Mouse (Mus musculus) thymus, postnatal 36 days (tissue): ENCODE measurements around the gene Ncf1.

Source experiments
- DNase-seq, 2 experiments: peaks; one replicate each; pipeline ENCODE4 v3.0.0; 2022; ENCODE audit warnings: mixed read lengths in 2 of 2

Ncf1 gene

DNA sequence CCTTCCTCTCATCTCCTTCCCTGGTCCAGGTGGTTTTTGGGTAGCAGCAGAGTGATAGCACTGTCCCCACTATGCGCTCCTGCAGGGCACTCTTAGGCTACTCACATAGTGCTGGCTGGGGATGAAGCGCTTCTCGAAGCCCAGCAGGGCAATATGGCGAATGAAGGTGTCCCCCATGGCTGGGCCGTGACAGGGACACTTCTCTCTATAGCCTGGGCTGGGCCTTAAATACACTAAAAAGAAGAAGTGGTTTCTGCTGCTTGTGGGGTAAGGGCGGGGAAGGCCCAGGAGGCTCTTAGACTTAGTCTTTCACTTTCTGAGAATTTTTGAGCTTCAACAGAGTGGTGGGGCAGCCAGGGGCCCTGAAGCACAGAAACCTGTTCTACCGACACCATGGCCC lies at the start of gene Ncf1:
Gene Ncf1 (minus strand): TSS at position 235 of the 400 bp plus-strand sequence.
- peak in 1 of 2 experiments; percentile 23 for DNase-seq

DNA sequence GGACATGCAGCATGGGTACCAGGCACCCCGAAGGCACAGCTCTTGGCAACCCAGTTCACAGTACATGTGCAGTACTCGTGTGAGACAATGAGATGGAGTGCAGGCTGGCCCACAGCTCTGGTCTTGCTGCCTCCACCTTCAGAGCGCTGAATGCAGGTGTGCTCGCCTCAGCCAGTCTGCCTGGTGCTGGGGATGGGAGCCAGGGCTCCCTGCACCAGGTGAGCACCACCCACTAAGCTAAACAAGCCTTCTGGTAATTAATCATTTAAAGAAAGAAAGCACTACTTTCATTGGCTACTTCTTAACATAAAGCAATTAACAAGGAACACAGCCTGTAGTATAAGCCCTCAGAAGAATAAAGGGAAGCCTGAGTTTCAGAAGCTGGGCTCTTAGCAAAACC lies 47.7 kb upstream of the Ncf1 start:
- DNase-seq: no peak

DNA sequence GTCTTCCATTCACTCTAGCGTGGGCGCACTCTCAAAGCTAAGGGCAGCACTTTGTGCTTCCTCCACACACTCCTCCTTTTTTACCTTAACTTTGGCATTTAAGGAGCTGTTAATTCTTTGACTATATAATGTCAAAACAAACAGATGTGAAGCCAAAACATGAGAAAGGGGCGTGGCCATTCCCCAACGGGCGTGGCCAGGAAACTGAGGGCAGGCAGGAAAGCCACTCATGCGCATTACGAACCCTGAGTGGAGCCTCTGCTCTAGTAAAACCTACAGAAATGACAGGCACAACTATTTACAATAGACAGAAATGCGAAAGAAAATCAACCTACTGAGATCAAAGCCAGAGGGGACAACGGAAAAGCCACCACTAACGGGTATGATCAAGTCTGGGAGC lies 46.1 kb upstream of the Ncf1 start:
- DNase-seq: peak; percentile 44 to 65

DNA sequence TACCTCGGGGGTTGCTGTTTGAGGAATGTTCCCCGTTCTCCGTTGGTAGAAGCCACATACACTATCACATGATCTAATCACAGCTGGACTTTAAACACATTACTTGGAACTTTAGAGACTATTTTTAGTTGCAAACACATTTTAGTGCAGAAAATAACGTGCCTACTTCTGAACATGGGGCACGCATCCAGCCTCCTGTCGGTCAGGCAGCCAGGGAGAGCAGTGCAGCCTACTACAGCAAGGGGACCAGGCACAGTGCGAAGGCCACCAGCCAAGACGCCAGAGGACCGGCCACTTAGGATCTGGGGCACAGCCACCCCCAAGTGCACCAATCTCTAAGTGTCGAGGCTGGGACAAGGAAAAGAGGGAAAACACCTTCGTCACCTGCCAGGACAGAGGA lies 45.6 kb upstream of the Ncf1 start:
- DNase-seq: no peak

DNA sequence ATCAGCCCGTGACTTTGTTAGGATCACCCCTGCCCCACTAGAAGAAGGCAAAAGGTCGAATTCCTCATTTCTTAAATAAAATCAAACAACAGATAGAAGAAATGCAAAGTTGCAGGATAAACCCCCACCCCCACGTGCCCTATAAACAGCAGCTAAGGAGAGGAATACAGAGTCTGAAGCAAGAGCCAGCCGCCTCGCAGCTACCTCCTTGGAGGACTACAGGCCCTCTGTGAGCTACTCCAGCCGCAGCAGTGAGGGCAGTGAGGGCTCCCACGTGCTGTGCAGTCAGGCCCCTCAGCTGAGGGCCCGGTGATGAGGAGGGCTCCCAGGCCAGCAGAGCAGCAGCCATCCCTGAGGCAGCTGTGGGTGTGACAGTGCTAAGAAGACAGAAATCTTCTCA lies 44.3 kb upstream of the Ncf1 start:
- DNase-seq: no peak

DNA sequence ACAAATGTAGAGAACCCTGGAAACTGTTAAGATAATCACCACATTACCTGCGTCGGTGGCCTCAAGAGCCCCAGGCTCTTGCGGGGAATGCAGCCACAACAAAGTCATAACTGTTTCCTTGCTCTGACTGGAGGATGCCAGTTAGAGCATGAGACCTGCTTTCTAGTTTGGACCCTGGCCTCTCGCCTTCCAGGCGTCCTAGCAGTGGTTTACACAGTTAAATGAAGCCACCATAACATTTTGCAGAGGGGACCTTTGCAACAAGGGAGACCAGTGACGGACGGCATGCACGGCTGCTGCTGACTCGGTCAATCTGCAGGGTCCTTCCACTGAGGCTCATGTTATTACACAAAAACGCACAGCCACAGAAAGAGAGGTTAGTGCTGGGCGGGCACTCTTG lies 43.3 kb upstream of the Ncf1 start:
- no peak for DNase-seq

DNA sequence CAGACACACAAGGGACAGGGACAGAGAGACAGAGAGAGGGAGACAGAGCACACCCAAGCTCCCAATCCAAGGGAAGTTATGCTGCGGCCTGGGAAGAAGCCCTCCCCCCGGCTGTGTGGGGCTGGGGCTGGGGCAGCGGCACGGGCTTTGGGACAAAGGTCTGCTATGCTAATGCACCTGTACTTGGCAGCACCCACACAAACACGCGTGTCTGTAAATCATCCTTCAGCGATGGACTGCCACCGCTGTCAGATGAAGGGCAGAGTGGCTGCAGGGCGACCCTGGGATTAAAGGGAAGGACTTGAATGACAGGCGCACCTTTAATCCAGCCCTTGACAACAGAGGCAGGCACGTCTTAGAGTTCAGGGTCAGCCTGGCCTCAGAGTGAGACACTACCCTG lies 42.0 kb upstream of the Ncf1 start:
- no peak for DNase-seq

DNA sequence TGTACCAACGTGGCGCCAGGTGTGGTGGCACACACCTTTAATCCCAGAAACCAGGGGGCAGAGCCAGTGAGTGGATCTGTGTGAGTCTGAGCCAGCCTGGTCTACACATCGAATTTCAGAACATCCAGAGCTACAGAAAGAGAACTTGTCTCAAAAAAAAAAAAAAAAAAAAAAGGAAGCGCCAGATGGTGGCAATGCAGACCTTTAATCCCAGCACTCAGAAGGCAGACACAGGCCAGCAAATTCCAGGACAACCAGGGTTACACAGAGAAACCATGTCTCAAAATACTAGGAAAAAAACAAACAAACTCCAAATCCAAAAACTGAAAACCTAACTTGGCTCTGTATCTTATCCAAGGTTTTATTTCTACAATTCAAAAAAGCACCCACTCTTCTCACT lies 41.1 kb upstream of the Ncf1 start:
- no peak for DNase-seq

DNA sequence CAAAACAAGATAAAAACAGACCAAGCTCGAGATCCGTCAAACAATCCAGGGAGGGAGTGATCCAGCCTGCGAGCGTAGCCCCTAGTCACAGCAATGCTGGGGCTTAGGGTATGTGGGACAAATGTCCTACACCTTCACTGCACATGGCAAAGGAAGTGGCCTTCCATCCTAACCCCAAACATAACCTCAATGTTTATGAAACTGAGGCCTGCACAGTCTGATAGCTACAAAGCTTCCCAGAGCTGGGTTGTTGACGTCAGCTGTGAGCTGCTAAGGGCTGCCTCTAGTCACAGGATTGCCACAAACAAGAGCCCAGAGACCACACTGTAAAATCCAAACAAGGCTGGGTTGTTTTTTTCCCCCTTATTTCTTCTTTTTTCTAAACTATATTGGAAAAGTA lies 40.3 kb upstream of the Ncf1 start:
- peak; percentile 23 to 35 for DNase-seq

DNA sequence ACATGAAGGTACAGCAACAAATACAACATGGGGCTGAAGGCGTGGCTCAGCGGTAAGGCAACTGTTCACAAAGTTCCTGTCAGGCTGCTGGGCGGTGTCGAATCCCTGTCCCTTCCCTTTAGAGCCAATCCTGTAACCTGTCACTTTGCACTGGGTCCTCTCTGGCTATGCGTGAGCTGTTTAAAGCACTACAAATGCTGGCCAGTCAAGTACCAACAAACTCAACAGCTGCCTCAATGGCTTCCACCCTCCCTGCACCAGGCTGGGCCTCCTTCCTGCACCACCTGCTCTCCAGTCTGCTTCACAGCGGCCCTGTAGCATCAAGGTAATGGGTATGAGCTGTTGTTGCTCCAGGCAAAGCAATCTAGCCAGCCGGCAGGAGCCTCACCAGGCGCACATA lies 39.3 kb upstream of the Ncf1 start:
- peak in 1 of 2 experiments; percentile 35 for DNase-seq

DNA sequence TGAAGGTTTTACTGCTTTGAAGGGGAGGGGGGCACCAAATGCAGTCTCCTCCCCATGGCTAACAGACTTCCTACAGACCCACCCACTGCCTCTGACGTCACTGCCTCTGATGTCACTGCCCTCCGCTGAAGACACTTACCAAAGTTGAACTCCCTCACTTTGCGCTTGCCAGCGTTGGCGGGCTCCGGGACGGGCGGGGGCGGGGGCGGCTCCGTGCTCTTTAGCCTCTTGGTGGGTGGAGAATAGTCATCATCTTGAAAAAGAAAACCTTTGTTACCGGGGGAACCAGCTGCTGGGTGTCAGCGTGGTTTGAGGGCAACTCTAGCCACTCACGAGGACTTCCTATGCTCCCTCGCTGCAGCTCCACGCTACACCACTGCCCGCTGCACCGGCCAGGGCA lies 37.0 kb upstream of the Ncf1 start:
- DNase-seq: peak; percentile 70 to 84

DNA sequence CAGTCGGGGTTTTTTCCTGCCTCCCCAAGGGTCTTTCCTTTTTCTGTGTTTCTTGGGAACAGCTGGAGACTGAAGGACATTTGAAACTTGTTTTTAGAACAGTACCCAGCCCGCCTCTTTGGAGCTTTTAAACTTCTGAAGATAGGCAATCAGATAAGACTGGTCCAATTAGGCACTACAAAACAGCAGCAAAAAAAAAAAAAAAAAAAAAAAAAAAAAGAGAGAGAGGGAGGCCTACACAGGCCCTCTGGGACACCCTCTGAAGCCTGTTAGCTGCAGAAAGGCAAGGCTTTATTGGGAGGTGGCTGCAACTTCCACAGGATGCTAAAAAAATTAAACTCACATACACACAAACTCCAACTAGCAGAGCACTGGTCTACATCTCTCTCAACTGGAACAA lies 36.5 kb upstream of the Ncf1 start:
- no peak for DNase-seq

DNA sequence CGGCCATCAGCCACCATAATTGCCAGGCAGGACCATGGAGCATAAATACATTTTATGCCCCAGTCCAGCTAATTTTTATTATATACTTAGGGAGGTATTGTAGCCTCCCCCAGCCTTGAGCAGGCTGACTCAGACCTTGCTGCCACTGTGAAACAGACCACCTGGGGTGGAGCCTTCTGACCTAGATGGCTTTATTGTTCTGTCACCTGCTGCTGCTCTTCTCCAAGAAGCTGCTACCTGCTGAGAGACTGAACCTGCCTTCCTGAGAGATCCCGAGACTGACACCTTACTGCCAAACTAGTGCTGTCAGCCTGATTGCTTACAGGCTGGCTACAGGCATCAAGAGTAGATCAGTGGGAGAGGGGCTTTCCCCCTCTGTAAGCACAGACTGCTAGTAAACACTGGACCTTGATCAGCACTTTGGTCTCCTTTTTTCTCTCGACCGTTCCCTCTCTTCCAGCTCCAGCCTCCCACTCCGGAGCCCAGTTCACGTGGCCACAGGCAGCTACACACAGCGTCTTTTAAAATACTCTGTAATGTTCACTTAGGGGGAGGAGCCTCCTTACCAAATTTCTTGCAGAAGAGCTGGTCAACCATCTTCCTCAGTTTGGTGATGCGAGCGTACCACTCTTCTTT lies 30.7 kb upstream of the Ncf1 start:
- no peak for DNase-seq

DNA sequence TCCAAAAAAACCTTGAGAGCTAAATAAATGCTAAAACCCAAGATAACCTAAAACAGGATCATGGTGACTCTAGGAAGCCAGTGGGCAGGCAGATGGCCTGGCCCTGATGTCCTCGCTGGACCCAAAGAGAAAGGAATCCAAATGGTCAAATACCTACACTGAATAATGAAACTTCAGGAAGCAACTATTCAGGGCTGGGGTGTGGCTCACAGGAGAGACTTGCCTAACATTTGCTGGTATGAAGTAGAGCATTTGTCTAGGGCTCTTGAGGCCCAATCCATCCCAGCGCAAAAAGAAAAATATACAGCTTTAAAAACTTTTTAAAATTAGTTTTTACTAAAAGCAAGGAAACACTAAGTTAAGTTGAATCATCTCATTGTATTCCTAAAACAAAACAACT lies 29.5 kb upstream of the Ncf1 start:
- no peak for DNase-seq

DNA sequence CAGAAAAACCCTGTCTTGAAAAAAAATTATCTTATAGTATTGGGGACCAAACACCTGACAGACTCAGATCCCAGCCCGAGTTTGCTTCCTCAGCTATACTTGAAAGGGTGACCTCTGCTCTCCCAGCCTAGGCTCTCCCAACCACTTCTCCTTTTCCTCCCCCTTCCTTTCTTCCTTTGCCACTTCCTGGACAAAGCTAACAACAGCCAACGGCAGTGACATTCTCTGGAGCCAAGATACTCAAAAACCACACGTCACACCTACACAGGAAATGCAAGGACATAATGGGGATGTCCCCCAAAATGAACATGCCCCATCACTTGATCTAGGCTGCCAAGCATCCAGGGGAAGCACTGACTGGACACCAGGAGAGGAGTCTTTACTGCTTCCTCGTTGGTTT lies 29.0 kb upstream of the Ncf1 start:
- DNase-seq: no peak

DNA sequence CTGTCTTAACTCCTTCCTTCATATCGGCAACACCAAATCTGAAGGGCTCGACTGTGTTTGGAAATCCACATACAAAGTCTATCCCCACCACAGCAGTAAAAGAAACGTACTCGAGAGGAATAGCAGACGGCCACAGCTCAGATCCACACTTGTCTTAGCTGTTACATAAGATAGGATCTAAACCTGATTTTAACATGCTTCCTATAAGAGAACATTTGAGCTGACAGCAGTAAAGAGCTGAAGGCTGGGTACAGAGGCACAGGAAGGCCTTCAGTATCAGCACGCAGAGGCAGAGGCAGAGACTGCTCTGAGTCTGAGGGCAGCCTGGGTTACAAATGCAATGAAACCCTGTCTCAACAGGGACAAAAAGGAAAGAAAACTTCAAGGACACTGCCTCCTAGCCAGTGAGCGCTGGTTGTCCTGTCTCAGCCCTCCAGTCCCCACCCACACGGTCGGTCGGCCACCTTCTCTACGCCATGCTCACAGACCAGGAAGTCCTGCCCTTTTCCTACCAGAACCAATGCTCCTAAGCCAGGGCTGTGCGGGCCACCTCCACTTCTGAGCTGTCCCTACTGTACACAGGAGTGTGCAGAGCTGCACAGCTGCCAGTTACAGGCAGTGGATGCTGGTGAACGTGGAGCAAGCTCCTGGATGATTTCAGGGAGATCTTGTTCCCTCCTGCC lies 28.1 kb upstream of the Ncf1 start:
- no peak for DNase-seq

DNA sequence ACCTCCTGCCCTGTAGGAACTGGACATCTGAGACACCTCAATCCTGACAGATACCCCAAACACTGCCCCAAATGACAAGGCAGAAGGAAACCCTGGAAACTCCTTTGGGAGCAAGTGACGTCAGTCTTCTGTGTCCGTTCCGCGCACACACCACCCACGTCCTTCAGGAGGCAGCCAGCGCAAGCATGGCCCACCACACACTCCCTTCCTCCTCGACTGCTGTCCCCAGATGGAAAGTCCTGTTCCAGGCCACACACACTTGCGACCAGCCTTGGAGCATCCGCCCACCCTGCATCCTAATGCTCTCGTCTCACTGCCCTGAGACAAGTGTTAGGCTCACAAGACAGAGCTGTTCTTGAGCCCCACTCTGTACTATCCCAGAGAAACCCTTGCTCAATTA lies 25.9 kb upstream of the Ncf1 start:
- DNase-seq: no peak

DNA sequence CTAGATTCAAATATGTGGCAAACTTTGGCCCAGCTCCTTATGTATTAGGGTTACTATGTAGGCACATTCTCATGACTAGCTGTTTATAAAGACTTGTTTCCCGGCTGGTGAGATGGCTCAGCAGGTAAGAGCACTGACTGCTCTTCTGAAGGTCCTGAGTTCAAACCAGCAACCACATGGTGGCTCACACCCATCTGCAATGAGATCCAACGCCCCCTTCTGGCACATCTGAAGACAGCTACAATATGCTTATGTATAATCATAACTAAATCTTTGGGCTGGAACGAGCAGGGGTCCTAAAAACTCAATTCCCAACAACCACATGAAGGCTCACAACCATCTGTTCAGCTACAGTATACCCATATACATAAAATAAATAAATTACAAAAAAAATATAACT lies 24.4 kb upstream of the Ncf1 start:
- DNase-seq: no peak

DNA sequence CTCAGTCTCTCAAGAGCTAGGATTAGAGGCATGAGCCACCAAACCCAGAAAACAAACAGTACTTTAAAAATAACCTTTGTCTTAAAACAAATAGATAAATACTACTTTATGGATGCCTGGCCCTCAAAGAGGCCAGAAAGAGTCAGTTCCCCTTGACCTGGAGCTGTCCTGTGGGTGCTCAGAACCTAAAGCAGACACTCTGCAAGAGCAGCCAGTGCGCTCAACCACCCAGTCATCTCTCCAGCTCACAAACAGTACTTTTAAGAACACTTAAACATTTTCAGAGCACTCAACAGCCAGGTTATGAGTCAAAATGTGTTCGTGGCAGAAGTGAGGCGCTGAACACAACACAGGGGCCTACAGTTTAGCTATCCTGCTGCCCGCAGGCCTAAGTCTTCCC lies 21.7 kb upstream of the Ncf1 start:
- DNase-seq: no peak

DNA sequence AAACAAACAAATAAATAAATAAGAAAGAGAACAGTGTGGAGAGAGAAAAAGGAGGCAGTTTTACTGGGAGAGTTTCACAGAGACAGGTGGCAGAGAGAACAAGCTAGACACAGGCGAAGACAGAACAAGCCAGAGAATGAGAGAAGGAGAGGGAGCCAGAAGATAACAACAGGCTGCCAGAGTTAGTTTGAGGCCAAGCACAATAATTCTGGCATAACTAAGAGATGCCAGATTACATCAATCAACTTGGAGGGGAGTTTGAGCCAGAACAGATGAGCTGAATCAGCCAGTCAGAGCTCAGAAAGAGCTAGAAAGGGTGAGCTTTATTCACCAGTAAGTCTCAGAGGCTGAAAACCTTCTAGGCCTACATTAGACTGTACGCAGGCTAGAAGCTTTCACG lies 21.2 kb upstream of the Ncf1 start:
- DNase-seq: no peak

DNA sequence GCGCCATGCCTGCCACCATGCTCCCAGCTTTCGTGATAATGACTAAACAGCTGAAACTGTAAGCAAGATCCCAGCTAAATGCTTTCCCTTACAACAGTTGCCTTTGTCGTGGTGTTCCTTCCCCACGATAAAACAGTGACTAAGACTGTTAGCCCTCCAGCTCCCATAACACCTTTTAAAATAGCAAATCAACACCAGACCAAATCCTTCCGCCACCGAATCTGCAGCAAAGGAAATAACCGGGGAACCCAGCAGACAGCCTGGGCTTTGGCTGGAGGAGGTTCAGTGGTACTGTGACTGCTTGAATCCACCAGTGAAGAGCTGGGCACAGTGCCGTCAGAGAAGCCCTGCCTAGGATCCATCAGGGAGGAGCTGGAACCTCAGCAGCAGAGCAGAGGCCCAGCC lies 19.8 kb upstream of the Ncf1 start:
- no peak for DNase-seq

DNA sequence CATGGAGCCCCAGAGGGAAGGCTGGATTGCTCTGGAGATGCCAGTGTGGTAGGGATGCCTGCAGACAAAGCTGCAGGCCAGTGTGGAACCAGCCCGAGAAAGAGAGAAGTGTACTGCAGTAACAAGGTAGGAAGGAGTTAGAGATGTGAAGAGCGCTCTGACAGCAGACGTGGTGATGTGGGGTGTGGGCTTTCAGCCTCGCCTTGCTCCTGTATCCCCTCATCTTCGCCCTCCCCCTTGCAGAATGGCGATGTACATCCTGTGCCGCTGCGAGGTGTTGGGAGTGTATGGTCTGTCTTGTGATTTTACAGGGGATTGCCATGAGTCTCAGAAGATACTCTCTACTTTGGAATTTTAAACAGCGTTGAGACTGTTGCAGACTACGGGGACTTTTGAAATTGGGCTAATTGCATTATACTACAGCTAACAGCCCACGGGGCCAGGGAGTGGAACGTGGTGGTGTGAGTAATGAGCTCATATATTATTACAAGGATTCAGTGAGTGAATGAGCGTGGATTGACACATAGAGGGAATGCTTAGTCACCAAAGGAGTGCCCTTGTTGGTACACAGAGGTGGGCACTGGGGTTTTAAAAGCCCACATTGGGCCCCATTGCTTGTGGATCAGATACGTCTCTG lies 19.3 kb upstream of the Ncf1 start:
- DNase-seq: no peak

DNA sequence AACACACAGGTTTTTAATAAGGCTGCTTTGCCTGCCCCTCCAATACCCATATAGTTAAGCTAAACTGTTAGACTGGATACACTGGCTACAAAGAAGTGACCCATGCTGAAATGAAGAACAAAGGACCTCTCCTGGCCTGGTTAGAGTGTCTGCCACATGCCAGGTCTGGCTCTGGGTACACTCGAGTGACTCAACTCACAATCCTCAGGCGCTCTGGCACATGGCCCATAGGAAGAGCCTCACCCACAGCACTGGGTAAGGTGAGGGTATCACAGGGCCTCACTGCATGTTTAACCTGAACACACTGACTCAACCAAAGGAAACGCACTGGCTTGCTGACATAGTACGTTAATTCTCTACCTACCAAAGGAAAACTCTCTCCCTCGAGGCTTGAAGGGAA lies 16.7 kb upstream of the Ncf1 start:
- no peak for DNase-seq

DNA sequence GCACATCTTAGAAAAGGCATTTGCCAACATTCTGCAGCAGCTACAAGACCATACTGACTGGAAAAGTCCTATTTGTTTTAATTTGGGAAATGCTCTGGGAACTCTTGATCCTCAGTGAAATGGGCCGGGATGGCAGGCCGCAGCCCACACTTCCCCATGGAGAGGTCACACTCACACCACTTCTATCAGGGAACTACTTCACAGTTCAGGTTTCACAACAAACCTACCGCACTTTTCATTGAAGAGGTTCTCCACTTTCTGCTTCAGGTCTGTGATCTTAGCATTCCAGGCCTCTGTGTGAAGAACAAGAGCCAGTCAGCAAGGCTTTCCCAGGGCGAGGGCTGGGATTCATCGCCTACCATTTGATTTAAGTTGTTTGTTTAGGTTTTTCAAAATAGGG lies 15.5 kb upstream of the Ncf1 start:
- DNase-seq: no peak
